Mouse (Mus musculus) midbrain, embryonic 13.5 days (tissue): Measurements from ENCODE around the gene Clec4a1. TPM values are rescaled to one million over a fixed set of nuclear protein-coding genes. Genes with fewer than 3 reads are reported as not detected.

Experiments
- ATAC-seq: fragments of 200-750 bp; cut with Nextera tagmentation; 2 replicates; pipeline ENCODE4 v1.8.0; 2017; ENCODE audit warnings: mild to moderate bottlenecking, moderate TSS enrichment, moderate library complexity
- H3K27ac ChIP-seq: fragments of 300-500 bp; sonication (generic); 2 replicates; pipeline ENCODE4 v1.5.1; 2015; ENCODE audit warnings: inconsistent platforms, mild to moderate bottlenecking, moderate library complexity
- H3K27me3 ChIP-seq: fragments of 300-500 bp; sonication (generic); 2 replicates; pipeline ENCODE4 v1.6.1; 2015; ENCODE audit warnings: mild to moderate bottlenecking, inconsistent platforms
- H3K36me3 ChIP-seq: fragments of 300-500 bp; sonication (generic); 2 replicates; pipeline ENCODE4 v1.6.1; 2015; ENCODE audit warnings: mild to moderate bottlenecking, inconsistent platforms
- H3K4me1 ChIP-seq: fragments of 300-500 bp; sonication (generic); replicated peaks from 2 replicates; pipeline ENCODE4 v1.6.1; 2015; ENCODE audit warnings: inconsistent platforms
- H3K4me2 ChIP-seq: fragments of 300-500 bp; sonication (generic); replicated peaks from 2 replicates; pipeline ENCODE4 v1.6.1; 2015; ENCODE audit warnings: moderate library complexity, mild to moderate bottlenecking, inconsistent platforms
- H3K4me3 ChIP-seq: fragments of 300-500 bp; sonication (generic); replicated peaks from 2 replicates; pipeline ENCODE4 v1.5.1; 2015; ENCODE audit warnings: mild to moderate bottlenecking, inconsistent platforms
- H3K9ac ChIP-seq: fragments of 300-500 bp; sonication (generic); replicated peaks from 2 replicates; pipeline ENCODE4 v1.6.1; 2015; ENCODE audit warnings: mild to moderate bottlenecking, inconsistent platforms
- H3K9me3 ChIP-seq: fragments of 300-500 bp; sonication (generic); 2 replicates; pipeline ENCODE4 v1.6.1; 2016; ENCODE audit warnings: mild to moderate bottlenecking, inconsistent platforms
- WGBS: fragments of 180-500 bp; shearing (Covaris S2); methylation state at CpG from one replicate; pipeline ENCODE4 v1.1.7; 2015; 5-methylcytosine and 5-hydroxymethylcytosine counted together
- polyA plus RNA-seq: library from polyadenylated mRNA; unstranded; fragments of >200 nt; fragmentation: Nextera tagmentation; extraction: Ambion mirVana; gene quantifications from 2 replicates; pipeline ENCODE4 v1.2.1, GENCODE M21; 2015

The Clec4a1 gene
- polyA plus RNA-seq = 0.54 and 0.69 TPM in 2 replicates

- no peak for ATAC-seq
- H3K27ac ChIP-seq = no peak within 1 kb of the TSS
- no peaks in the 10 kb centered on the region for H3K4me1 ChIP-seq
- no peak within 1 kb of the TSS for H3K9ac ChIP-seq
- H3K9me3 ChIP-seq = no peaks in the 10 kb centered on the region
- H3K36me3 ChIP-seq = no peaks in the 10 kb centered on the region
- no peak within 1 kb of the TSS for H3K4me2 ChIP-seq
- WGBS = 71% methylated on average over 4 of the region's 4 CpGs
- no peaks in the 10 kb centered on the region for H3K27me3 ChIP-seq
- no peak within 1 kb of the TSS for H3K4me3 ChIP-seq
Observed at GRCm38 (mm10) chr6:122921451-122921850, at the start of gene Clec4a1. TSS of gene Clec4a1 (plus strand) at chr6:122921848.

GRCm38 (mm10) chr6:122872800-122873199 is 48.8 kb upstream of the Clec4a1 start:
- peaks cover 10% of the 10 kb centered on the region; the same call in 1 of the 2 replicates for H3K36me3 ChIP-seq
- no peaks in the 10 kb centered on the region for H3K27me3 ChIP-seq
- no peak for ATAC-seq
- no peak overlapping the region for H3K4me2 ChIP-seq
- H3K27ac ChIP-seq = no peak overlapping the region
- H3K4me1 ChIP-seq = peaks cover 17% of the 10 kb centered on the region
- H3K9ac ChIP-seq = no peak overlapping the region
- WGBS = 97% methylated on average over 5 of the region's 5 CpGs
- no peak overlapping the region for H3K4me3 ChIP-seq
- no peaks in the 10 kb centered on the region for H3K9me3 ChIP-seq

GRCm38 (mm10) chr6:122873871-122874719 is 47.6 kb upstream of the Clec4a1 start, which contains the start of gene Necap1:
TSS of gene Necap1 (plus strand) at chr6:122874474.
- WGBS = 7% methylated on average over 43 of the region's 43 CpGs
- peak; percentile 97 for ATAC-seq
- peak within 1 kb of the TSS; percentile 81 for H3K9ac ChIP-seq

GRCm38 (mm10) chr6:122874720-122875389 is 46.8 kb upstream of the Clec4a1 start:
- no peaks in the 10 kb centered on the region for H3K9me3 ChIP-seq
- peaks cover 26% of the 10 kb centered on the region for H3K36me3 ChIP-seq
- no peaks in the 10 kb centered on the region for H3K27me3 ChIP-seq
- peak; percentile 82 for ATAC-seq
- peak overlapping the region; percentile 83 for H3K27ac ChIP-seq
- peak overlapping the region; percentile 81 for H3K9ac ChIP-seq
- peaks cover 17% of the 10 kb centered on the region for H3K4me1 ChIP-seq
- peak overlapping the region; percentile 63 for H3K4me2 ChIP-seq
- WGBS = under 1% methylated on average over 31 of the region's 31 CpGs
- H3K4me3 ChIP-seq = peak overlapping the region; percentile 68

More at GRCm38 (mm10) chr6:122873871-122874719, 47.6 kb upstream of the Clec4a1 start, which contains the start of gene Necap1:
- Histone ChIP-seq H3K4me1 (peaks cover 17% of the 10 kb centered on the region), H3K27me3 (no peaks in the 10 kb centered on the region), H3K36me3 (peaks cover 20% of the 10 kb centered on the region), H3K27ac (peak within 1 kb of the TSS; percentile 83), H3K4me2 (peak within 1 kb of the TSS; percentile 63), H3K9me3 (no peaks in the 10 kb centered on the region), H3K4me3 (peak within 1 kb of the TSS; percentile 68)

GRCm38 (mm10) chr6:122879141-122879735 is 42.4 kb upstream of the Clec4a1 start:
- H3K27me3 ChIP-seq = no peaks in the 10 kb centered on the region
- ATAC-seq = no peak
- H3K27ac ChIP-seq = no peak overlapping the region
- 96% methylated on average over 7 of the region's 7 CpGs for WGBS
- no peak overlapping the region for H3K4me2 ChIP-seq
- peaks cover 17% of the 10 kb centered on the region for H3K4me1 ChIP-seq
- no peak overlapping the region; the same call in 1 of the 2 replicates for H3K9ac ChIP-seq
- no peaks in the 10 kb centered on the region for H3K9me3 ChIP-seq
- no peak overlapping the region for H3K4me3 ChIP-seq
- H3K36me3 ChIP-seq = peaks cover 68% of the 10 kb centered on the region

- peaks cover 75% of the 10 kb centered on the region for H3K36me3 ChIP-seq
- H3K4me3 ChIP-seq = no peak overlapping the region
- no peak overlapping the region for H3K4me2 ChIP-seq
- no peak overlapping the region for H3K27ac ChIP-seq
- no peak overlapping the region for H3K9ac ChIP-seq
- no peaks in the 10 kb centered on the region for H3K27me3 ChIP-seq
- H3K4me1 ChIP-seq = peaks cover 17% of the 10 kb centered on the region
- ATAC-seq = no peak
- WGBS = 94% methylated on average over 7 of the region's 7 CpGs
- no peaks in the 10 kb centered on the region for H3K9me3 ChIP-seq
Observed at GRCm38 (mm10) chr6:122879781-122880505, 41.7 kb upstream of the Clec4a1 start.

- Histone ChIP-seq H3K9me3 (no peaks in the 10 kb centered on the region), H3K4me2 (no peak overlapping the region), H3K9ac (no peak overlapping the region), H3K27me3 (no peaks in the 10 kb centered on the region), H3K27ac (no peak overlapping the region), H3K4me1 (peaks cover 5% of the 10 kb centered on the region), H3K36me3 (peaks cover 86% of the 10 kb centered on the region), H3K4me3 (no peak overlapping the region)
- WGBS = 93% methylated on average over 12 of the region's 12 CpGs
- ATAC-seq = no peak
Observed at GRCm38 (mm10) chr6:122881287-122881686, 40.4 kb upstream of the Clec4a1 start.

- Histone ChIP-seq H3K4me3 (no peak overlapping the region), H3K9me3 (no peaks in the 10 kb centered on the region), H3K4me1 (no peaks in the 10 kb centered on the region), H3K36me3 (peaks cover 92% of the 10 kb centered on the region), H3K27me3 (no peaks in the 10 kb centered on the region), H3K9ac (no peak overlapping the region), H3K27ac (no peak overlapping the region), H3K4me2 (no peak overlapping the region)
- ATAC-seq = no peak
- 94% methylated on average over 9 of the region's 9 CpGs for WGBS
Observed at GRCm38 (mm10) chr6:122883603-122884002, 38.0 kb upstream of the Clec4a1 start.

GRCm38 (mm10) chr6:122889599-122889998 is 32.0 kb upstream of the Clec4a1 start:
- 98% methylated on average over 2 of the region's 2 CpGs for WGBS
- H3K4me2 ChIP-seq = no peak overlapping the region
- H3K9me3 ChIP-seq = no peaks in the 10 kb centered on the region
- H3K27ac ChIP-seq = no peak overlapping the region
- H3K4me3 ChIP-seq = no peak overlapping the region
- ATAC-seq = no peak
- no peaks in the 10 kb centered on the region for H3K4me1 ChIP-seq
- no peaks in the 10 kb centered on the region for H3K27me3 ChIP-seq
- H3K9ac ChIP-seq = no peak overlapping the region
- H3K36me3 ChIP-seq = peaks cover 66% of the 10 kb centered on the region

GRCm38 (mm10) chr6:122892442-122893049 is 29.1 kb upstream of the Clec4a1 start:
- Histone ChIP-seq H3K4me1 (no peaks in the 10 kb centered on the region), H3K4me2 (no peak overlapping the region), H3K36me3 (peaks cover 48% of the 10 kb centered on the region), H3K27me3 (no peaks in the 10 kb centered on the region), H3K9ac (no peak overlapping the region), H3K4me3 (no peak overlapping the region), H3K9me3 (no peaks in the 10 kb centered on the region), H3K27ac (no peak overlapping the region)
- 8% methylated on average over 2 of the region's 2 CpGs for WGBS
- no peak for ATAC-seq

GRCm38 (mm10) chr6:122919922-122920321 is 1.7 kb upstream of the Clec4a1 start:
- ATAC-seq = no peak
- H3K9me3 ChIP-seq = no peaks in the 10 kb centered on the region
- no peak overlapping the region for H3K9ac ChIP-seq
- H3K36me3 ChIP-seq = no peaks in the 10 kb centered on the region
- H3K4me1 ChIP-seq = no peaks in the 10 kb centered on the region
- H3K4me3 ChIP-seq = no peak overlapping the region
- H3K27me3 ChIP-seq = no peaks in the 10 kb centered on the region
- 90% methylated on average over 4 of the region's 4 CpGs for WGBS
- H3K27ac ChIP-seq = no peak overlapping the region
- no peak overlapping the region for H3K4me2 ChIP-seq
